Mouse (Mus musculus): ENCODE measurements around the gene Gm3033.
"Not testable (repeated sequence)": the region's sequence is repeated elsewhere in the genome, so short reads cannot be mapped to it uniquely, and the experiment has no call there.

Gm3033 gene

DNA sequence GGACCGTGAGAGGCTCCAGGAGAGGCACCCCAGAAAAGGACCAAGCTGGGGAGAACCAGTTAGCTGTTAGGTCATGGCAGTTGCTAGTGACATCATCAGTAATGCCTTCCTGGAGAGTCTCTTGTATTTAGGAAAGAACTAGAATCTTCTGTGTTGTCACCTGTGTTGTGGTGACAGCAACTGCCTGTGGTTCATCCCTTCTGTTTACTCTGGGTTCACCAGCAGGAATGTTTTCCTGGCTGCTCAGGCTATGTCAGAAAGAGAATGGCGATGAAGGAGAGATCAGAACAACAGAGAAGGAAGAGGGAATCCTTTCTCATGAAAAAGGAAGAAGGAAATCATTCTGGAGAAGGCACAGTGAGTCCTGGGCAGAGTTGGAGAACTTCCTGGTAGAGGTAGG is at the start of gene Gm3033:
Gene Gm3033, plus strand, starts transcription at position 301 of the 400 bp plus-strand sequence.
- not testable (repeated sequence) for DNase-seq

GRCm38 (mm10) chr14:3809774-3810173 is 36.3 kb upstream of the Gm3033 start, which contains the start of gene Gm3002:
Gene Gm3002, plus strand, starts transcription at chr14:3810074.
- DNase-seq = not testable (repeated sequence)

DNA sequence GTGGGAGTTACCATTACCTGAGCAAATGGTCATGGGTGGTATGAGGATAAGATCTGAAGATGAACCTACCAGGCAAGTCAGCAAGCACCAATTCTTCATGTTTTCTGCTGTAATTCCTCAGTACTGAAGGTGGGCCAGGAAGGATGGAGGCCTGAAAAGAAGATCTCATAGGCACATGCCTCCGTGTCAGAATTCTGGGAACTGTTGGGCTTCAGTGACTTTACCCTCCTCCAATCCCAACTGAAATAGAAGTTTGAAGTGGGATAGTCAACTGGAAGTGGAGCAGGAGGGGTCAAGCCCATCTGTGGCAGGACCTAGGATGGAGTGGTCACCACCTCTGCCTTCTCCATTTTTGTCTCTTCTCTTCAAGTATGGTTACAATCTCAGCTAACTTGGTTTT is 37.8 kb downstream of the Gm3033 start, which contains the start of gene Gm2916:
Gene Gm2916, plus strand, starts transcription at position 301 of the 400 bp plus-strand sequence.
- DNase-seq = not testable (repeated sequence)

All from thymus, adult 18-20 months (tissue).